Mouse (Mus musculus) lung, postnatal 0 days (tissue): ENCODE measurements around the gene Plxnd1. TPM values are rescaled to one million over a fixed set of nuclear protein-coding genes. Genes with fewer than 3 reads are reported as not detected.
A peak's percentile ranks its signal among the peaks of the same experiment; 100 is the strongest.

Source experiments
- ATAC-seq: fragments of 200-750 bp; cut with Nextera tagmentation; 2 replicates; pipeline ENCODE4 v1.8.0; 2017; ENCODE audit warnings: moderate library complexity
- DNase-seq: peaks from one replicate; pipeline ENCODE4 v3.0.0-alpha.2; 2016; ENCODE audit warnings: low spot score
- H3K27ac ChIP-seq: fragments of 300-500 bp; sonication (generic); 2 replicates; pipeline ENCODE4 v1.5.1; 2014; ENCODE audit warnings: antibody characterized with exemption, mild to moderate bottlenecking, low read length, mixed read lengths
- H3K27me3 ChIP-seq: fragments of 300-500 bp; sonication (generic); replicated peaks from 2 replicates; pipeline ENCODE4 v1.6.1; 2014; ENCODE audit warnings: low read length, mixed read lengths; ENCODE audit not compliant: insufficient read depth
- H3K36me3 ChIP-seq: fragments of 300-500 bp; sonication (generic); 2 replicates; pipeline ENCODE4 v1.6.1; 2014; ENCODE audit warnings: low read length, mixed read lengths; ENCODE audit not compliant: insufficient read depth
- H3K4me1 ChIP-seq: fragments of 300-500 bp; sonication (generic); 2 replicates; pipeline ENCODE4 v1.6.1; 2014; ENCODE audit warnings: antibody characterized with exemption, low read depth, low read length, mixed read lengths; ENCODE audit not compliant: insufficient read depth
- H3K4me2 ChIP-seq: fragments of 300-500 bp; sonication (generic); replicated peaks from 2 replicates; pipeline ENCODE4 v1.6.1; 2014; ENCODE audit warnings: low read depth, mild to moderate bottlenecking, low read length, moderate library complexity, mixed read lengths
- H3K4me3 ChIP-seq: fragments of 300-500 bp; sonication (generic); 2 replicates; pipeline ENCODE4 v1.5.1; 2014; ENCODE audit warnings: low read depth, low read length
- H3K9ac ChIP-seq: fragments of 300-500 bp; sonication (generic); replicated peaks from 2 replicates; pipeline ENCODE4 v1.6.1; 2014; ENCODE audit warnings: low read depth, mild to moderate bottlenecking
- H3K9me3 ChIP-seq: fragments of 300-500 bp; sonication (generic); 2 replicates; pipeline ENCODE4 v1.6.1; 2016; ENCODE audit warnings: low read length, mixed read lengths
- CTCF ChIP-seq: IDR thresholded peaks from 2 replicates; pipeline ENCODE4 v1.5.1; 2016; ENCODE audit warnings: antibody characterized with exemption, mild to moderate bottlenecking
- EP300 ChIP-seq: IDR thresholded peaks from 2 replicates; pipeline ENCODE4 v1.6.1; 2016; ENCODE audit warnings: antibody characterized with exemption, mild to moderate bottlenecking, control low read depth
- WGBS: fragments of 180-500 bp; shearing (Covaris S2); extraction: QIAGEN DNeasy Blood & Tissue Kit; methylation state at CpG from one replicate; pipeline ENCODE4 v1.1.7; 2014; 5-methylcytosine and 5-hydroxymethylcytosine counted together
- polyA plus RNA-seq: library from polyadenylated mRNA; unstranded; fragments of >200 nt; fragmentation: Nextera tagmentation; extraction: Ambion mirVana; gene quantifications from 2 replicates; pipeline ENCODE4 v1.2.1, GENCODE M21; 2015

Gene Plxnd1
- polyA plus RNA-seq, 1 experiment from 2014 or later, result 26.9 TPM

DNA sequence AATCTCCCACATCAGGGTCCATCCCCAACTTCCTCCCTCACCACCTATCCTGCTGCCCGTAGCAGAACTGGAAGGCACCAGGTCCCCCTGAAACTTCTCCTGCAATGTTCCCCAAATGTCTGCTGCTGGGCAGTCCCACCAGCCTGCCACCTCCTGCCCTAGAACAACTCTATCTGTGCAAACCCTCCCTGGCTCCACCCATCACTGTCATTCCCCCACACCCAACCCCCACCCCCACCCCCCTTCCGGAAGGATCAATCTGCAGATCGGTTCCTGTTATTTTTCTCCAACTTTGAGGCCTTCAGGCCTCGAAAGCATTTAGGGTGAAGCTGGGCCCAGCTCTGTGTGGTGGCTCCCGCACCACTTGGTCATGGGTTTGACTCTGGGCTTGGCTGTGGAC is 8.7 kb upstream of the Plxnd1 start:
- ATAC-seq, result no peak
- Histone ChIP-seq H3K9ac (no peak overlapping the region), H3K9me3 (no peaks in the 10 kb centered on the region), H3K4me2 (no peak overlapping the region), H3K4me1 (peaks cover 10% of the 10 kb centered on the region), H3K4me3 (no peak overlapping the region), H3K36me3 (no peaks in the 10 kb centered on the region), H3K27me3 (no peaks in the 10 kb centered on the region), H3K27ac (peak overlapping the region; percentile 45)
- 53% methylated on average over 5 of the region's 5 CpGs for WGBS
- TF ChIP-seq CTCF, result no peak
- no peak for DNase-seq

DNA sequence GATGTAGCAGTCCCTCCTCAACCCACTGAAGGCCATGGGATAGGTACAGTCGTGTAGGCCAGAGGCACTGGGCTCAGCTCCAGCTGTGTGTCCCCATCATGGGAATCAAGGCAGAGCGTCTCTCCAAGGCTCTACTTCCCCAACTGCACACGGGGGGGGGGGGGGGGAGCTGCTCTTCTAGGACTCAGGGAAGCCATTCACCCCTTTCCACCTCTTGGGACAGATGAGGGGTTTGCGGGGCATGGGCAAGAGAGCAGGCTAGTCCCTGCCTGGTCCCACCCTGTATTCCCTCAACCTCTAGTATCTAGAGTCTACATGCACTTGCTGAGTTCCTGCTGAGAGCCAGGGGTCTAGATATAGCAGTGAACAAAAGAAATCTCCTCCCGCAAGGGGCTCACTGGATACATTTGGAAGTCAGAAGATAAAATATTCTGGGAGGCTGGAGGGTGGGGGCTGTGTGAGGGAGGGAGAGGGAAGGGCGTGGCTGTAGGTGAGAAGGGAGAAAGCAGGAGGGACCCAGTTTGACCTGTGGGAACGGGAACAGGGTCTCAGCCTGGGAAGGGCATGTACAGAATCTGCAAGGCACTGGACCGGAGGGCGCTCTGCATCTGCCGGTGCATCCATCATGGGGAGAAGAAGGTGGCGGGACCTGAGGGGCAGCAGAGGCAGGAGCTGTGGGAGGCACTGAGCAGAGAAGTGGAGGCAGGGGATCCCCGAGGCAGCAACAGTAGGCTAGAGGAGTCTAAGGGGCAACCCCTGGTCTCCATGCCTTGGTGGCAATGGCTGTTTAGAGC is 7.7 kb upstream of the Plxnd1 start:
- no peak for TF ChIP-seq CTCF
- no peak for TF ChIP-seq EP300
- H3K27ac ChIP-seq, result no peak overlapping the region
- no peak for ATAC-seq
- no peak for DNase-seq
- peaks cover 13% of the 10 kb centered on the region for H3K4me1 ChIP-seq
- 73% methylated on average over 12 of the region's 12 CpGs for WGBS
- no peaks in the 10 kb centered on the region for H3K36me3 ChIP-seq
- no peak overlapping the region for H3K9ac ChIP-seq
- H3K27me3 ChIP-seq, result no peaks in the 10 kb centered on the region
- no peak overlapping the region for H3K4me3 ChIP-seq
- no peaks in the 10 kb centered on the region for H3K9me3 ChIP-seq
- no peak overlapping the region for H3K4me2 ChIP-seq

DNA sequence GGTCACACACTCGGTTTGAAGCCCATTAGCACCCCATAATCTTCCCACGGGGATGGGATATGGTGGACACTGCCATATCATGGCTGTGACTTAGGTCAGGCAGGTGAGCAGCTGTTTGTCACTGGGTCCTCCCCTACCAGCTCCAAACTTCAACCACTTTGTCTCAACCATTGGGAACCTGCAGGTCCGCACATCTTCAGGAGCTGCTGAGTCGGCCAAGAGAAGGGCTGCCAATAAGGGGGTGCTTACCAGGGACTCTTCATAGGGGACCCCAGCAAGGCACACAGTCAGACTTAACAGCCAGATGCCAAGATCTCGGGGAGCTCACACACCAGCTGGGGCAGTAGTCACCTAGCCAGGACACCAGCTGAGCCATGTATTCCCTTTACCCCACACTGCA is 6.0 kb upstream of the Plxnd1 start:
- Histone ChIP-seq H3K36me3 (no peaks in the 10 kb centered on the region), H3K9ac (no peak overlapping the region), H3K4me2 (no peak overlapping the region), H3K9me3 (no peaks in the 10 kb centered on the region), H3K4me3 (no peak overlapping the region), H3K27me3 (no peaks in the 10 kb centered on the region), H3K27ac (no peak overlapping the region), H3K4me1 (peaks cover 9% of the 10 kb centered on the region)
- 77% methylated on average over 5 of the region's 5 CpGs for WGBS
- TF ChIP-seq CTCF, result no peak
- TF ChIP-seq EP300, result no peak
- ATAC-seq (no peak), DNase-seq (no peak)

DNA sequence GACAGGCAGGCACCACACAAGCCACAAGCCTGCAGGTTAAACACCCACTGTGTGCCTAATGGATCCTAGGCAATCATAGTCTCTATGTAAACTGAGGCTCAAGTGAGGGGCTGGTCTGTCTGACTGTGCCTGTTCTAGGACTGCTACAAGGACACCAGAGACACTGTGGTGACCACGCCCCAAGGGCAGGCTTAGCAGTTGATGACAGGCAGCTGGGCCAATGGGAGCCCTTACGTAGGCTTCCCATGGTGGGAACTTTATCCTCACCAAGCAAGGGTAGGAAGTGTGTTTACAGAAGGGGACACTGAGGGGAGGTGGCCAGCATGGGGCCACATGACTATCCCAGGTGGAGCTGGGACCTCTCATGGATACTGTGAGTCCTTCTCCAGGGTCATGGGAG is 4.4 kb upstream of the Plxnd1 start:
- H3K27ac ChIP-seq, result no peak overlapping the region
- no peak overlapping the region for H3K9ac ChIP-seq
- H3K27me3 ChIP-seq, result no peaks in the 10 kb centered on the region
- H3K4me2 ChIP-seq, result no peak overlapping the region
- peaks cover 13% of the 10 kb centered on the region for H3K4me1 ChIP-seq
- H3K36me3 ChIP-seq, result no peaks in the 10 kb centered on the region
- no peak for DNase-seq
- TF ChIP-seq CTCF (no peak), EP300 (no peak)
- 93% methylated on average over 2 of the region's 2 CpGs for WGBS
- H3K4me3 ChIP-seq, result no peak overlapping the region
- ATAC-seq, result no peak
- H3K9me3 ChIP-seq, result no peaks in the 10 kb centered on the region

DNA sequence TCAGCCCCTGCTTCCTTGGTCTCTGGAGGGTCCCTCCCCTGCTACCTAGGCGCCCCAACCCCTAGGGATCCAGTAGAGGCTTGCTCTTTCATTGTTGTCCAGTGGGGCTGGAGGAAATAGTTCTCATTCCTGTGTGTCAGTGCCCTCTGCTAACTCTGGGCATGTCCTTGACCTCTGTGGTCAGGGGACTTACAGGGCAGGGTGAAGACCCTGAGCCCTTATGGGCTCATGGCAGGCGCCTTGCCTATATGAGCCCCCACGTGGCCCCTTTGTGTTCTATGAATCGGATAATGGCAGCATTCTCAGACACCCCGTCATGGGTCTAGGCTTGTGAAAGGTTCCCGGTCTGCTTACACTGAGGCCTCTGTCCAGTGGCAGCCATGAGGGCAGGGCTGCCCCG is 4.0 kb upstream of the Plxnd1 start:
- Histone ChIP-seq H3K36me3 (no peaks in the 10 kb centered on the region), H3K9me3 (no peaks in the 10 kb centered on the region), H3K4me2 (no peak overlapping the region), H3K27ac (no peak overlapping the region), H3K4me3 (no peak overlapping the region), H3K9ac (no peak overlapping the region), H3K4me1 (peaks cover 13% of the 10 kb centered on the region), H3K27me3 (no peaks in the 10 kb centered on the region)
- WGBS, result 74% methylated on average over 7 of the region's 7 CpGs
- DNase-seq (no peak), ATAC-seq (no peak)
- TF ChIP-seq EP300, result no peak
- TF ChIP-seq CTCF, result no peak

DNA sequence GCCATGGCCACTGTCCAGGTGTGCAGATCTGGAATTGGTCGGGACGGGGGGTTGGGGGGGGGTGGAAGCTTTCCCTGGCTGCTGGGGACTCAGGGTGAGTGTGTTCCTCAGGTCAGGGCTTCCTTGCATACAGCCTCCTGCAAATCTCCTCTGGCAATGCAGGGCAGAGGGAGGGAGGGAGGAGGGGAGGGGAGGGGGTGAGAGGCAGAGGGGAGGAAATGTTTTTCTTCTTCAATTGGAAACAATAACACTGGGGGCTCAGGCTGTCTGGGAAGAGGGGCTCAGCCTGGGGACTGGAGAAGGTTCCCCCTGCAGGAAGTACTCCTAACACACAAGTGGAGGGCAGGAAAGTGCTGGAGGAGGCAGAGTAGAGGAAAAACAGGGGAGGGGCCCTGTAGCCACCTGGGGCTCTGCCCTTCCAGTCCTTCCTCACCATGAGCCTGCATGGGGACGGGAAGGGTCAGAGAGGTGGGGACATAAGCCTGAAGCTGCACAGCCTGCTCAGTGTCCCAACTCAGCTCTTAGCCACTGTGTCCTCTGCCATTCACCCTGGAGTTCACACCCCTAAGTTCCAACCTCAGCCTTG is 3.0 kb upstream of the Plxnd1 start:
- Histone ChIP-seq H3K4me1 (peaks cover 13% of the 10 kb centered on the region), H3K36me3 (no peaks in the 10 kb centered on the region), H3K4me3 (no peak overlapping the region), H3K27me3 (no peaks in the 10 kb centered on the region), H3K4me2 (no peak overlapping the region), H3K9ac (no peak overlapping the region), H3K27ac (peak overlapping the region; percentile 20; the same call in 1 of the 2 replicates), H3K9me3 (no peaks in the 10 kb centered on the region)
- TF ChIP-seq EP300 (no peak), CTCF (peak; percentile 21; the same call in 1 of the 2 replicates)
- DNase-seq, result no peak
- no peak for ATAC-seq
- 26% methylated on average over 3 of the region's 3 CpGs for WGBS
